Mouse (Mus musculus) left cerebral cortex, adult 11 months (tissue): ENCODE measurements around the gene Pi4kb.
"Not testable (repeated sequence)": the region's sequence is repeated elsewhere in the genome, so short reads cannot be mapped to it uniquely, and the experiment has no call there.

Experiments
- DNase-seq: peaks from one replicate; pipeline ENCODE4 v3.0.0; 2022; ENCODE audit warnings: low spot score

Gene Pi4kb

DNA sequence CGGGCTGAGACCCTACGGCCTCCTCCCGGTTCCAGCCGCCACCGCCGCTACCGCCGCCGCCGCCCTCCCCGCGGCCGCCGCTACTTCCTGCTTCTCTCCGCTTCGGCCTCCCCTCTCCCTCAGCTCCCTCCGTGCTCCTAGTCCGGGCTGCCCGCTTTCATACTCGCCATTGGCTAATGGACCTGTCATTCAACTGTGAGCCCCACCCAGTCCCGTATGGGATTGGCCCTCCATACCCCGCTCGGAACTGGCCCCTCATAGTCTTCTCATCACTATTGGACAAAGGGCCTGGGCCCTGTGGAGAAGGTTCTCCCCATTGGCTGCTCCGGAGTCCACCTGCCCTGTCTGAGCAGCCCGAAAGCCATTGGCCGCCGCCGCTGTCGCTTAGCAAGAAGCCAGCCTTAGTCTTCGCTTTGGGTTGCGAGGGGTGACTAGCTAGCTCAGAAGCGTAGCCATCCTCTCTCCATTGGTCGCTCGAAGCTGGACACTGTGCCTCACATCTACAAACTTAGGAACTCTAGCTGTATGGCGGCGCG lies 40.9 kb downstream of the Pi4kb start, which contains the start of gene Zfp687:
Gene Zfp687, minus strand, starts transcription at position 112 of the 536 bp plus-strand sequence.
- DNase-seq, result peak; percentile 100

DNA sequence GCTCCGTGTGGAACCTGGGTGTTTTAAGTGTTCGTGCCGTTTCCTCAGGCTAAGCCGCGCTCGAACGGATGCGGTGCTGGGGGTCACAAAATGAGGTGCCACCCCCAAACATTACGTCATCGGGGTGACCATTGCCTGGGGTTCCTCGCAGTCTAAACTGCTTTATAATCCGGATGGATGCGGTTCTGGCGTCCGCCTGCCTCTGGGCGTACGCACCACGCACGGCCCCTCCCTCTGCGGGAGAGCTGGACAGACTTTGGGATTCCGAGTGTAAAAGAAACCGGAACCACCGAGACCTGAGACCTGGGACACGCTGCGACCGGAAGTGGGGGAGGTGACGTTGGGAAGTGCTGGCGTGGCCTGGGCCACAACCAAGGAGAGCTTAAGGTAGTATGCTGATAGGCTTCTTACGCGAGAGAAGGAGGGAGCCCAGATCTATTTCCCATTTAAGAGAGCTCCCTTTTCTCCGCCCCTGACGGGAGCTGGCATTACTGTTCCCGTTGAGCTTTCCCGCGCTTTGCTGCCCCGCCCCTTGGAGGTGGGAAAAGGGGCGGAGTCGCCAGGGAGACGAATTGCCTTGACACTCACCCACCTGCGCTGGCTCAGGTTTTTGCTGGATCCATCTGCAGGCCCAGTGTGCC lies 41.5 kb downstream of the Pi4kb start:
- DNase-seq, result peak; percentile 92

DNA sequence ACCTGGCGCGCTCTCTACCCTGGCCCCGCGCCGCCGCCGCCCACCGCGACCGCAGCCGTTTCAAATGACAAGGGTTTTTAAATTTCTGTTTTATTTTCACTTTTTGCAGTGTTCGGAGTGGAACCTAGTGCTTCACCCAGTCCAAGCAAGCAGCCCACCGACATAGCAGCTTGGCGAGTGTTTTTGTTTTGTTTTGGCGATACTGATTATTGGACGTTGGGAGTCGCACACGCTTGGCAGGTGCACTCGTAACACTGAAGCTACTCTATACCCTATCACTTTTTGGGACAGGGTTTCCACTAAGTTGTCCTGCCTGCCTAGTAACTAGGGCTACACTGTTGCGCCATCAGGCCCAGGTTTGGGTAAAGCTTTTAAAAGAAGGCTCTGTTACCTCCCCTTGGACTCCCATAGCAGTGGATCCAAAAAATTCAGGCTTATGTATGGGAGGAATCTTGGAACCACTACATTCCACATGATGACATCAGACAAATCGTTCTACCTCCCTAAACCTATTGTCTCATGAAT lies 42.1 kb downstream of the Pi4kb start:
- no peak for DNase-seq

DNA sequence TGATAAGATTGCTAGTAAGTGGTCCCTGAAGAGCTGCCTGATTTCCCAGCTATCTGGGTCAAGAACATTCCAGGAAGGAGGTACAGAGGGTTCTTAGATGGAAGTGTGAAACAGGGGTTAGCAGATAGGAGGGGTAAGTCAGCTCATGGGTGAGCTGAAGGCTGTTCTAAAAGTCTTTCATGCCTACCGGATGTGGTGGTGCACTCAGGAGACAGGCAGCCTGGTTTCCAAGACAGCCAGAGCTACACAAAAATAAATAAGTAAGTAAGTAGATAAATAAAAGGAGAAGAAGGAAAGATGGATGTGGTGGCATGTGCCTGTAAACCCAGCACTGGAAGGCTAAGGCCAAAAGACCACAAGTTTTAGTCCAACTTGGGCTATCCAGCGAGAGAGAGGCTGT lies 44.2 kb downstream of the Pi4kb start:
- no peak for DNase-seq

DNA sequence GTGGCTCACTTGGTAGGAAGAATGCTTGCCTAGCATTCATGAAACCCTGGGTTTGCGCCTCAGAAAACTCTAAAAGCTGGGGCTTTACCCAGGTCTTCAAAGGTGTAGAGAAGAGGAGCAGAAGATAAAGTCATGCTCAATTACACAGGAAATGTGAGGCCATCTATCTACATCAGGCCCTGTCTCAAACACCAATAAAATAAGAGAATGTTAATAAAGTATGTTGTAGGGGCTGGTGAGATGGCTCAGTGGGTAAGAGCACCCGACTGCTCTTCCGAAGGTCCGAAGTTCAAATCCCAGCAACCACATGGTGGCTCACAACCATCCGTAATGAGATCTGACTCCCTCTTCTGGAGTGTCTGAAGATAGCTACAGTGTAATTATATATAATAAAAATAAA lies 46.4 kb downstream of the Pi4kb start:
- DNase-seq, result not testable (repeated sequence)

DNA sequence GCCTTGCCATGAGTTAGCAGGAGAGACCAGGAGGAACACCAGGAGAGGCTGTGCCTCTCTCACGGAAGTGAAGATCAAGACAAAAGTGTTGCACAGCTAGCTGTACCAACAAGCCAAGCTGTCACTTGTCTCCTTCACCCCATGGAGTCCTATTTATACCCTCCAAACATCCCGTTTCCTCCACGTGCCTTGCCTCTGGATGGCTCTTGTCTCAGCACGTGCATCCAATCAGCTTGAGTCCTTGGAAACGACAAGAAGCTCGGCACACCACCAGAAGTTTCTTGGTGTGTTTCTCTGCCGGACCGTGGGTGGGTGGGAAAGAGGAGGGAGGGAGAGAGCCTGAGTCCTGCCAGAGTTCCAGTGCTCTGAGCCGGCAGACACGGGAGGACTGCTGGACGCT lies 50.0 kb downstream of the Pi4kb start:
- DNase-seq, result no peak

DNA sequence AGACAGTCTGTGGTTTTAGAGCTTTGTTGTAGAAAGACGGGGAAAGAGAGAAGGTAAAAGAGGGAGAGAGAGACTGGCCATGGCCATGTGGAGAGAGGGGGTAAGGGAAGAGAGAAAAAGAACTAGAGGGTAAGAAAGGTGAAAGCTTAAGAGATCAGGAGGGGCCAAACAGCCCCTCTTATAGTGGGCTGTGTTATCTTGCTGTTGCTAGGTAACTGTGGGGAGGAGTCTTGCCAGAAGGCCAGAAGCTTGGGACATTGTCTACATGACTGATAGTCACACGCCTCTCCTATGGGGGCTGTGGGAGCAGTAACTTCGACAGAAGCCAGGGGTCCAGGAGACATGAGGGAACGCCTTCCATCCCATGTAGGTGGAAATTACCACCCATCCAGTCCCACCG lies 50.7 kb downstream of the Pi4kb start:
- no peak for DNase-seq

DNA sequence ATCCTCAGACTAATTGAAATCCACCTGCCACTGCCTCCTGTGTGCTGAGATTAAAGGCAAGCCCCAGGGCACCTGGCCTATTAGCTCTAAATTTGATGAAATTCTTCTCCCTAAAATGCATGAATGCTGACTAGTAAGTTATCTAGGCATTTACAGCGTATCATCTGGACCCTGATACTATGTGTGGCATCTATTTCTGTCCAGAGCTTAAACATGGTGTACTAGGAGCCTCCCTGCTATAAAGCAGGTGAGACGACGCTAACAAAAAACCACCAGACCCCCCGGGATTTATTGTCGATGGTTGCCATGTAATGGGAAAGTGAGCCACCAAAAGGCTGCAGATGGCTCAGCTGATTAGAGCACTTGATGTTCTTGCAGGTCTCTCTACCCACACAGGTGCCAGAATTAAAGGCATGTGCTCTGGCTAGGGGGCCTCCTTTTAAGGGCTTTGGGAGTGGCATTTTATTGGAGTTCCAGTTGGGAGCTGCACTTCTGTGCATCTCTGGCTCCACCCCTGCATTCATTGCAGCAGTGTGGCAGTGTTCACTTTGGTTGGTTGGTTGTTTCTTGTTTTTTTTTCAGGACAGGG lies 52.6 kb downstream of the Pi4kb start:
- no peak for DNase-seq

DNA sequence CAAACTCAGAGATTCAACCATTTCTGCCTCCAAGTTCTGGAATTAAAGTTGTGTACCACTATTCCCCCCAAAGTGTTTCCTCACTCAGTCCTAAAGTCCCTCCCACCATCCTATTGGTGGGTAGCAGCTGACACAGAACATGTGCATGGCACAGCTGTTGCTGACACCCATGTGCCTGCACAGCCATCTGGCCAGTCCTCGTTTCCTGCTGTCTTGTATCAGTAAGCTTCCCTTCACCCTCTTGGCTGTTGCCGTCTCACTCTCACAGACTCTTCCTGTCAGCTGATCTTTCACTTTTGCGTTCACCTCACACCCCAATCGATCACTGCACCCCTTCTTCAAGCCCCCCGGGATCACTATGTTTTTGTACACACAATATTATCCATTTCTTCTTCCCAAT lies 53.2 kb downstream of the Pi4kb start:
- DNase-seq, result no peak

DNA sequence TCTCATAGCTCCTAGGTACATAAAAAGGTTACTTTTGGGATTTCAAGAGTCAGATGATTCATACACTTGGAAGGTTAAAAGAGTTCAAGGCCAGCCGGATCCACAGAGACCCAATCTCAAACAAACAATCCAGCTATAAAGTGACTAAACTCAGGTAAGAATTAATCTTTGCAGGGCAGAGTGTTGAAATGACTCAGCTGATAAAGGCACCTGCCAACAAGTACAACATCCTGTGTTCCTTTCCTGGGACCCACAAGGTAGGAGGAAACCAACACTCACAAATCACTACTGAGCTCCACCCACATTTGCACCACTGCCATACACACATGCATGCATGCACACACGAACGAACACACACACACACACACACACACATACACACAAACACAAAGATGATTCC lies 54.1 kb downstream of the Pi4kb start:
- no peak for DNase-seq

DNA sequence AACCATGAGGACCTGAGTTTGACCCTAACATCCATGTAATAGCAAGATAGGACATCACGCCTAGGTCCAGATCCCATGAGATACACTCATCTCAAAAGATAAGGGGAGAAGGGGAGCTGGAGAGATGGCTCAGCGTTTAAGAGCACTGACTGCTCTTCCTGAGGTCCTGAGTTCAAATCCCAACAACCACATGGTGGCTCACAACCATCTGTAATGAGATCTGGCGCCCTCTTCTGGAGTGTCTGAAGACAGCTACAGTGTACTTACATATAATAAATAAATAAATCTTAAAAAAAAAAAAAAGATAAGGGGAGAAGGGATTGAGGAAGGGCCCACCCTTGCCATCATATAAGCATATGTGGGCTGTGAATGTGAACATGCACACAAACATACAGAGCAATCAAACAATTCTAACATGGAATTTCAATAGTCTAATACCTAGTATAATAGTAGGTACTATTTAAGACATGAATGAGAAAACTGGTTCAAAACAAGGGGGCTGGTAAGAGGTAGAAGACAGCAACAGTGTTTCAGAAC lies 54.8 kb downstream of the Pi4kb start:
- DNase-seq, result not testable (repeated sequence)

DNA sequence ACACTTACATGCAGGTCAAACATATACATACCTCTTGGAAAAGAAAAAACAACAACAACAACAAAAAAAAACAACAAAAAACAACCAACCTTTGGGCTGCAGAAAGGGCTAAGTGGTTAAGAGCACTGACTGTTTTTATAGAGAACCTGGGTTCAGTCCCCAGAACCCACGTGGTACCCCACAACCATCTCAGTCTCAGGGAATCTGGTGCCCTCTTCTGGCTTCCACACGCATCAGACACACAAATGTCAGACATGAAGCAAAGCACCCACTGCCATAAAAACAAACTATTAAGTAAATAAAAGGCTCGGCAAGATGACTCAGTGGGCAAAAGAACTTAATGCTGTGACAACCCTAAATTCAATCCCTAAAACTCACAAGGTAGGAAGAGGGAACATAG lies 55.4 kb downstream of the Pi4kb start:
- no peak for DNase-seq

DNA sequence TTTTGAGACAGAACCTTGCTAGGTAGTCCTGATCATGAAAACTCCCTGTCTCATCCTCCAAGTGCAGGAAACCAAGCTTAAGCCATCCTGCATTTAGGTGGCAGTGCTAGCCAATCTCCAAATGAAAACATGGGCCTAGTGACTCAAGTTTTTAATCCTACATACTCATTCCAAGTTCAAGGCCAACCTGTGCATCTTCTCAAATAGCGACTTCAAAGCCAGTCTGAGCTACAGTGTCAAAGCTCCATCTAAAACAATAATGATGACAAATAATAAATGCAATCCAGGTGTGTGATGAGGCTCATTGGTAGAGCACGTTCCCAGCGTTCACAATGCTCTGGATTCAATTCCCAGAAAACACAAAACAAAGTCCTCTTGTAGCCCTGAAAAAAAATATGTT lies 67.1 kb downstream of the Pi4kb start:
- DNase-seq, result no peak

DNA sequence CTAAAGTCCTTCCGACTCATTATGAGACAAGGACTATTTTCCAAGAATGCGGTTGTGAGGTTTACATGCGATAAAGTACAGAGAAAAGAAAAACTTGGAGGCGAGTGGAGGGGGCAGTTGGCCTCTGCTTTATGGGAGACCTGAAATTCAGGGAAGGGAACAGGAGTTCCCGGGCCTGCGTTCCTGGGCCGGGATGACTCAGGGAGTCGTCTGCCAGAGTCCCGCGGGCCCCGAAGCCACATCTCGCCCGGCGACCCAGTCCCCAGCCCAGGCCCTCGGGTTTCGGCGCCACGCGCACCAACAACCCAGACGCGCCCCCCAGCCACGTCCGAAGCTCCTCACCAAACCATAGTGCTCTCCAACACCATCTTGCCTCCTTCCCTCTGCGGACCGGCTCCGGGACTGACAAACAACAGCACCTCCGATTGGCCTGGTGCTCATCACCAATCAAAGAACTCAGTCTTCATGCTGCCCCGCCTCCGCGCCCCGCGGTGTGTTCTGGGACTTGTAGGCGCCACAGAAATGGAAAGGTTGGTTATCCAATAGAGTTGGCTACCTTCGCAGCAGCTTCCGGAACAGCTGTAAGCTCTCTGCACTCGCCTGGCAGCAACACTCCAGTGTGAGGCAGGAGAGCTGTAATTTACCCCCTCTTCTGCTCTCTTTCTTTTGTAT lies 67.8 kb downstream of the Pi4kb start, which contains the start of gene Psmd4:
Gene Psmd4, minus strand, starts transcription at position 449 of the 672 bp plus-strand sequence.
- DNase-seq, result peak; percentile 97

DNA sequence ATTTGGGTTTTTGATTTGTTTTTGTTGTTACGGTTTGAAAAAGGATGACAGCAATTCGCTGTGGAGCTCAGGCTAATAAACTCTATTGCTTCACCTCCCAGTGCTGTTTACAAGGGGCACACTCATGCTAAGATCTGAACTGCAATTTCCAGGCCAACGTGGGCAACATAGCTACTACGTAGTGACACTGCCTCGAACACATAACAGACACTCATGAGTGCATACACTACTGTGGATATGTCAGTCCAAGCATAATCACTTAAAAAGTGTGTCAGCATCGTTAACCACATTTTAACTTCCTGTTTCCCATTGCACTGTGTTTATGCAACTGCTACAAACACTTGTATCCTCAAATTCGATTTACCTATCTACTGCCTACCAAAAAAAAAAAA lies 68.3 kb downstream of the Pi4kb start:
- DNase-seq, result no peak

DNA sequence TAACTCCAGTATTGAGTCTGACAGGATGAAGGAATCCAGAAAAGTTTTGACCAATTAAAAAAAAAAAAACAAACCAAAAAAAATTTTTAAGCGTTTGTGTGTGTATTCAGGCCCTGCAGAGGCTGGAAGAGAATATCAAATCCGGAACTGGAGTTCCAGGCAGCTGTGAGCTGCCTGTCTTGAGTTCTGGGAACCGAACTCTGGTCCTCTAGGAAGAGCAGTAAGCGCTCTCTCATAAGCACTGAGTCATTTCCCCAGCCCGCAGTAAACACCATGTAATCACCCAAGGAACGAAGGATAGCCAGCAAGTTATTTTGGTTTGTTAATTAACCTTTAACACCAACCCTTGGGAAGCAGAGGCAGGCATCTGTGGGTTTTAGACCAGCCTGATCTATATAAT lies 68.7 kb downstream of the Pi4kb start:
- no peak for DNase-seq

DNA sequence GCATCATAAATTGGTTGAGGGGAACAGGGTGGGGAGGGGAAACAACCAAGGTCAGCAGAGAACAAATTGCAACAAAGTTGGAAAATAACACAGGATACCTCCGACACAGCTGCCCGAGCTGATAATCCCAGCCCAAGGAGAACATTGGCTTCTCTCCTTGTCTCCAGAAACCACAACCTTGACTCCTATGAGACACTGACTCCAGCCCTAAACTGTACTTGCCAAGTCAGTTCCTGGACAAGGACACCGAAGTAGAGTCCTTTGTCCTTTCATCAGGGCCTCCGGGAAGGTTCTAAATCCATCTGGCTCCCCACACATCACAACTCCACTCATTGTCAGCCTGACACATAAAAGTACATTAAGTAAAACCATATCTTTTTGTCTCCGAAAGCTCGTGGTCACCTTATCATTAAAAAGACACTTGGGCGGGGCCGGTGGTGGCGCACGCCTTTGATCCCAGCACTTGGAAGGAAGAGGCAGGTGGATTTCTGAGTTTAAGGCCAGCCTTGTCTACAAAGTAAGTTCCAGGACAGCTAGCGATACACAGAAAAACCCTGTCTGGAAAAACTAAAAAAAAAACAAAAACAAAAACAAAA lies 72.0 kb downstream of the Pi4kb start:
- DNase-seq, result no peak

DNA sequence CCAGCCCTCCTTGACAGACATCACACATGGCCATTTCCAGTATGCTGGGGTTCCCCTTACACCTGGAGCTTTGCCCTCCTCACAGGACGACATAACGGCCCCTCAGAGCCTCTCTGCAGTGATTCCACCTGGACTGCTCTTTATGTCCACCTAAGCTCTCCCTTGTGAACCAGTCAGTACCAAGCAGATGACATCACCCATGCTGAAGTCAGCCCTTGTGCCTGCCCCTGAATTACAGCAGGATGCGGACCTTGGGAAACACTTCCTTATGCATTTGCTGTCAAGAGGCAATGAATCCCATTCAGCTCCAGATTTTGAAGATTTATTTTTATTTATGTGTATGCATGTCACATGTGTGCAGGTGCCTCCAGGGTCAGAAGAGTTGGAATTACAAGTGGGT lies 73.4 kb downstream of the Pi4kb start:
- no peak for DNase-seq

DNA sequence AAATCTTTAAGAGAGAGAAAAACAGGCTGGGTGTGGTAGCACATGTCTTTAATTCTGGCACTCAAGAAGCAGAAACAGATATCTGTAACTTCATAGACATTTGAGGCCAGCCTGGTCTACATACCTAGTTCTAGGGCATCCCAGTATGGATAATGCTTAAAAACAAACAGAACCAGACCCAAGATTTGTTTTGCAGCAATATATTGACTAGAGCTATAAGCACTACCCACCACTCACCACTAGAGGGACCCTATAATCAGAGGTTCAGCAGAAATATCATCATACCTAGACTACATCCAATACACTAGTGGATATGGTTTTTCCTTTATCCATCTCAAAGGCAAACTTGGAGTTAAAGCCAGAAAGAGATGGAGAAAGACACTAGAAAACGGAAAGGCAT lies 78.4 kb downstream of the Pi4kb start:
- DNase-seq, result no peak

DNA sequence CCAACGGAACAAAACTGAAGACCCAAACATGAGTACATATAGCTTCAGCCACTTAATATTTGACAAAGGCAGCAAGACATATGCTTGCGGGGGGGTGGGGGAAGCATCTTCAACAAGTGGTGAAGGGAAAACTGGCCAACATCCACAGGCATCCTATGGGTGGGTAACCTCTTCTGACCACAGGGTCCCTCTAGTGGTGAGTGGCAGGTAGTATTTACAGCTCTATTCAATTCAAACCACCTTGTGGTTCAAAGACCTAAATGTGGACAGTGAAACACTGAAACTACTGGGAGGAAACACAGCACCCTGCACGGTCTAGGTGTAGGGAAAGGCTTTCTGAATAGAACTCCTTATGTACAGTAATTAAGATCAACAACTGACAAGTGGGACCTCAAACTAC lies 79.2 kb downstream of the Pi4kb start:
- DNase-seq, result no peak

DNA sequence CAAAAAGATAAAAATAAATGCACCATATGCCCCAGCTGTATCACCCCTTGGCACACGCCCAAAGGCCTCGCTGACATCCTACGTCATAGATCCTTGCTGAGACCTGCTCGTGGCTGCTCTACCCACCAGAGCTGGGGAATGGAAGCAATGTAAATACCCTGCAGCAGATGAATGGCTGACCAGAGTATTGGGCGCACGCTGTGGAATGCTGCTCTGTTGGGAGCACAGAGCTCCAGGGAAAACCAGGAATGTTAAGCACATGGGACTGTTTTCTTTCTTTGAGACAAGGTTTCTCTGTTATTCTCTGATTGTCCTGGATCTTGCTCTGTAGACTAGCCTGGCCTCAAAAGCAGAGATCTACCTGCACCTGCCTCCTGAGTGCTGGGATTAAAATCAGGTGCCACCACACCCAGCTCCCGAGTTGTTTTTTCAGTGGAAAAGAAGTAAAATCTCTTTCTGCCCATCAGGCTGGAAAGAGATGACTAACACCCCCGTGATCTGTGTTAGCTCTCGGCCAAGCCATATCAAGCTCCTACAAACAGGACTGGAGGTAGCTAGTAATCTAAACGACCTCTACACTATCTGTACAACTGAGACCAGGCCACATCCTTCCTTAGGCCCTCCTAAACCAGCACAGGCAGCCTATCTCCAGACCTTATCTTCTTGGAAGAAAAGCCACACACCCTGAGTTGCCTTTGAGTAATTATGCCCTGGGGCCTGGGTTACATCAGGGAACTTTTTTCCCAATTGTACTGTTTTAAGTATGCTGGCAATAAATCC lies 80.1 kb downstream of the Pi4kb start:
- DNase-seq, result no peak

DNA sequence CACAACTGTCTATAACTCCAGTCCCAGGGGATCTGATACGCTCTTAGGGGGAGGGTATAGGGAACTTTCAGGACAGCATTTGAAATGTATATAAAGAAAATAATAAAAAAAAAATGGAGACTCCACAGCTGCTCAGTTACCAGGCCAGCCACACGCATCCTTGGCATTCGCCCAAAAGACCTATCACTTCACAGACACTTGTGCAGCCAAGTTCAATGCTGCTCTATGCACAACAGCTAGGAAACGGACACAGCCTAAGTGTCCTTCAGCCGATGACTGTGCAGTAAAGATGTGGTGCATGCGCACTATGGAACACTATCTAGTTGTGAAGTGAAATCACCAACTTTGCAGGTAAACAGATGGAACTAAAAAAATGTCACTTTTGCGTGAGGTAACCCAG lies 81.7 kb downstream of the Pi4kb start:
- no peak for DNase-seq
